Mouse (Mus musculus) ZHBTc4 (cell line): ENCODE data around the gene Copb1.
A peak's percentile ranks its signal among the peaks of the same experiment; 100 is the strongest.
"Not testable (repeated sequence)": the region's sequence is repeated elsewhere in the genome, so short reads cannot be mapped to it uniquely, and the experiment has no call there.

Experiments
- DNase-seq: peaks from one replicate; pipeline ENCODE4 v3.0.0-alpha.2; 2011; ENCODE audit warnings: low read depth, low spot score

Gene Copb1

DNA sequence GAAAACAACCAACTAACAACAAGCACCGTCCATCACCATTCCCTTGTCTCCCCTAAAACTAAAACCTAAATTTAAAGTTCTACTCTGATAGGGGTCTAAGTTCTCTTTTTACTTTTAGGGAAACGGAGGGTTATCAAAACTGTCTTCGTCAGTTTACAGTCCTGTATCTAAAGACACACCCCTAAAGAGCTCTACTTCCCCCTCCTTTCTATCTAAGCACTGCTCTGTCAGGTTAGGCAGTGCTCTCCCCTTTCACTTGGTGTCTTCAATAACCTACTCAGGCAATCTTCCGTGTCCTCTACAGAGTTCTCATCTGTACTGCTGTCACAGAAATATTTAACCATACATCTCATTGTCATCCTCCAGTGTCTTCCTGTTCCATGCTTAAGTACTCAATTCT is 34.1 kb downstream of the Copb1 start:
- no peak for DNase-seq

DNA sequence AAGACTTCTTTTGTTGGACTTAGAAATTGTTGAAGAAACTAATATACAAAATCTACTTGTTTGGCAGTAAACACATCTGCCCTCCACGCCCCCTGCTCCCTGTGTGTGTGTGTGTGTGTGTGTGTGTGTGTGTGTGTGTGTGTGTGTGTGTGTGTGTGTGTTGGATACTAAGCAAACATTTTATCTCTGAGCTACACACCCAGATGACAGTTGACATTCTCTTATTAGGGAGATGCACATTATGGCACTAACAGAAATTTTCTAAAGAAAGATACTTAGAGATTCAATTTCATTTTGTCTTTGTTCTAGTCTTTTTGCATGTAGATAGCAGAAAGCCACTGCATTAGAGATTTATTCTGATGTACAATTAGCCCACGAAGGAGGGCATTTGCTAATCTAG is 37.6 kb downstream of the Copb1 start:
- no peak for DNase-seq

- no peak for DNase-seq
Observed at GRCm38 (mm10) chr7:114214385-114214784, 40.1 kb downstream of the Copb1 start.

GRCm38 (mm10) chr7:114213537-114213936 is 41.0 kb downstream of the Copb1 start:
- peak; percentile 26 for DNase-seq

DNA sequence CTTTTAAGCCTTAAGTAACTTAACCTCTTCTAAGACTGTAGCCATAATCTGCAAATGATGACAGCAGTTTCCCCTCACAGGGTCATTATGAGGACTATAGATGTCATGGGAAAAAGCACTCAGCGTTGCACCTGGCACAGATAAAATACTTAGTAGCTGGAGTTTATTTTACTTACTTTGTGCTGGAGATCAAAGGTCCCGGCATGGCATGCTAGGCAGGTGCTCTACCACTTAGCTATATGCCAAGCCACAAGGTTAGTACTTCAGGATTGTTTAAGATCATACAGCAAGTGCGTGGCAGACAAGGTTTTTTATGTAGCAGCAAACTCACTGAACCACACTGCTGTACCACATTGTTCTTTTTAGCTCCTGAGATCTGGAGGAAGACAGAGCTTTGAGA is 43.9 kb downstream of the Copb1 start:
- no peak for DNase-seq

GRCm38 (mm10) chr7:114209841-114210240 is 44.7 kb downstream of the Copb1 start:
- no peak for DNase-seq

DNA sequence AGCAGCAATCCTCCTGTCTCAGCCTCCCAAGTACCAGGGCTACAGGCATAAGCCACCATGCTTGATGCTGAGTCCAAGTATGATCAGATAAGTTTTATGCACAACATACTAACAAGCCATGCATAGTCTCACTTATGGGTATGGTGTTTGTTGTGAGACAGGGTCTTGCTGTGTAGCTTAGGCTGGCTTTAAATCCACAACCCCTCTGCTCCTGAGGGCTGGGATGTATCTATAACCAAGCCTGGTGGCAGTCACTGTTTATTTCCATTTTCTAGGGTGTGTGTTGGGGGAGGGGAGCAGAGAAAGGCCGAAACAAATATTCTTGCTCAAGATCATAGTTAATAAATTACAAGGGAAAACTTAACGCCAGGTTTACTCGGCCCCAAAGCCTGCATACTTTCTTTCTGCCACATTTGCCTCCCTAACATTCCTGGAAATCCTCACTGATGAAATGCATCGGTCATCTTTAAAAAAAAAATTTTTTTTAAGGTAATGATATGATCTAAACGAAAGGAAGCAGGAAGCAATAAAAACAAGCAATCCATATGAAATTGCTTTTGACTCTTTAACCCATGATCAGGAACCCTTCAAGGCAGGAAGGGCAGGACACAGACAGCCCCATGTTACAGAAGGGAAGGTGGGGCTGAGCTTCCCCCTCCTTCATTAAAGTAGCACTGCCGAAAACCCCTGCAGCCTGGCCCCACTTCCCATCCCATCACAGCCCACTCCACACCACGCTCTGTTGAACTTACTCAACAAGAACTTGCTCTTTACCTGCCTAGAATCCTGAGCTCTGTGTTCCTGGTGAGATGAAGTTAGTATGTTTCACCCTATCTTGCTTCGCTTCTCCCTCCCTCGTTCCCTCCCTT is 50.8 kb downstream of the Copb1 start:
- DNase-seq, result no peak

DNA sequence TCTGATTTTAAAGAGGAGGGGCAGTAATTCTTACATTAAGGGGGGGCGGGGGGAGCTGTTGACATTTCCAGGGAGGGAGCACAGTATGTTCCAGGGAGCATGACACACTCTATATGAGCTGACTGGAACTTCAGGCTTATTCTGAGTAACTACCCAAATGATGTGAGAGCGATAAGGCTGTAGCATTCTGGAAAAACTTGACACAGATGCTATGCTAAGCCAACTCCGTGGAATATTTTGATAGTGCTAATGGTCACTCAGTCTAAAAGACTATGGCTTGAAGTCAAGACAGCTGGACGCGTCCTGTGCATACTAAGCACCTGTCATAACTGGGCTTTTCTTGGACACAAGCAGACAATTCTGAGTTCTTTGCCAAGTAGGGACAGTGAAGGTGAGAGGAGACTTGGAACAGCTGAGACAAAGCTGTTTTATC is 51.5 kb downstream of the Copb1 start:
- DNase-seq, result no peak

DNA sequence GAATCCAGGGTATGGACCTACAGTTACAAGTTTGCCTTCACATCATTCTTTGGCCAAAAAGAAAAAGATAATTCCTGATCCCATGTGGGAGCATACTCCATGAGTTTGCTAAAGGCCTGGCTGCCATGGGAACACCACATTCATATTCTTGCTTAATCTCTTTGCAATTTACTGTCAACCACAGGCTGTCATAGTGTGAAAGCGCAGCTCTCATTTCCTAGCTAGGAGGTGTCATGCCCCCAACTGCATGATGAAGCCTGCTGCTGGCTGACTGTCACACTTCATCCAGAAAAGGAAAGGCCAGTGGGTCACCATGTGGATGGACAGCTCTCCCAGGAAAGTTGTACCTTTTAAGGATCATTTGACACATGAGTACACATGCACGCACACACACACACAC is 53.9 kb downstream of the Copb1 start:
- DNase-seq, result no peak

GRCm38 (mm10) chr7:114199428-114200110 is 54.9 kb downstream of the Copb1 start:
- no peak for DNase-seq

DNA sequence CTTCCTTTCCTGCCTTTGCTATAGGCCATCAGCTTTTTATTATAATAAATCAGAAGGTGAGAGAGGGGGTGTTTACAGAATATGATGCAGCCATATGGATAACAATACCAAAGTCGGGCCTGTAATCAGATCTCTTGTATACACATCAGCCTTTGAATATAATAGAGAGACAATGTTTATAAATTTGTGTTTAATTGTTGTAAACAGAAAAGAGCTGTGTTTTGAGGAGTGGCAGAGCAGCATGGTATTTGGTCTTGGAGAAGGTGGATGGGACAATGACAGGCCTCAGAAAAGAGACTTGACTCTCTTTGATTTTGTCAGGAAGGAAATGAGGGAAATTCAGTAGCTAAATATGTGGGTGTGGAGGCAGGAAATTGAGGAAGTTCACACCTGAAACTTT is 56.3 kb downstream of the Copb1 start:
- DNase-seq, result no peak

- DNase-seq, result not testable (repeated sequence)
Observed at GRCm38 (mm10) chr7:114196588-114196987, 57.9 kb downstream of the Copb1 start.

GRCm38 (mm10) chr7:114194788-114195187 is 59.7 kb downstream of the Copb1 start:
- DNase-seq, result not testable (repeated sequence)

GRCm38 (mm10) chr7:114194224-114194623 is 60.3 kb downstream of the Copb1 start:
- no peak for DNase-seq

GRCm38 (mm10) chr7:114193284-114194067 is 61.0 kb downstream of the Copb1 start:
- no peak for DNase-seq

DNA sequence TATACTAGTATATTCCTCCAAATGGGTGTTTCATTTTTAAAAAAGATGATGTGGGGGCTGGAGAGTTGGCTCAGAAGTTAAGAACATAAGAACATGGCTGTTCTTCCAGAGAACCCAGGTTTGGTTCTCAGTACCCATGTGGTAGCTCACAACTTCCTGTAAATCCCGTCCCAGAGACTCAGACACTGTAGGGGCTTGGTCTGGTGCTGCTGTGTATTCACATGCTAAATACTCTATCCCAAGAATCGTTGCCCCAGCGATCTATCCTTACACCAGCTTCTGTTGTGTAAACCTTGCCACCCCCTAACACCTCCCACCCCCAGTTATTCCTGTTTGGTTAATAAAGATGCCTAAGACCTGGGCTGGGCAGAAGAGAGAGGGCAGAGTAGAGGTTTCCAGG is 61.9 kb downstream of the Copb1 start:
- DNase-seq, result peak; percentile 35

DNA sequence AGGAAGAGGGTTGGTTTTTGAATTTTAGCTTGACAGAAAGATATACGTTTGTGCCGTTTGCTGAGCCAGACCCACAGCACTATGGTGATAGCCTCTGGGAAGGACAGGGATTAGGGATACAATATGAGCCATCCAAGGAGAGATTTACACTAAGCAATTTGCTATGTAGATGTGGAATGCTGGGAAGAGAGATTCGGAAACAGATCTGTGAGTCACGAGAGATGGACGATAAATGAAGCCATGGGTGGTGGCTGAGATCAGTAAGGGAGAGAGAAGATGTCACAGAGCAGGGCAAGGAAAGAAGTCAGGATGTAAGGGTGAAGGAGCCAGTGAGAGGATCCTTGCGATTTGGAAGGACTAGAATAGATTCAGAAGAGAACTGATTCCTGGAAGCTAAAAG is 71.1 kb downstream of the Copb1 start:
- peak; percentile 11 for DNase-seq

- no peak for DNase-seq
Observed at GRCm38 (mm10) chr7:114182708-114183107, 71.8 kb downstream of the Copb1 start.

GRCm38 (mm10) chr7:114181391-114181790 is 73.1 kb downstream of the Copb1 start:
- DNase-seq, result no peak

DNA sequence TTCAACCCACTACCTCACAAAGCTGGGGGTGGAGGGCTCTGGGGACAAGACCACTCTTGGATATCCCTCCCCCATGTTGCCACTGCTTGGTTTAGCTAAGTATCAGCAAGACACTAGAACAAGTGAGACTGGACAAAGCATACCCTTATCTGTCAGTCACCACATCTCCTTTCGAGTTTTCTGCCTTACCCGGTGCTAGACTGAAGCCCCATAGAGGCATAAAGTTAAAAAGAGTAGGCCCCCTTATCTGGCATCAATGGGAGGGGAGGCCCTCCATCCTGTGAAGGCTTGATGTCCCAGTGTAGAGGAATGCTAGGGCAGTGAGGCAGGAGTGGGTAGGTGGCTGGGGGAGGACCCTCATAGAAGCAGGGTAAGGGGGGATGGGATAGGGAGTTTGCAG is 77.9 kb downstream of the Copb1 start:
- no peak for DNase-seq

DNA sequence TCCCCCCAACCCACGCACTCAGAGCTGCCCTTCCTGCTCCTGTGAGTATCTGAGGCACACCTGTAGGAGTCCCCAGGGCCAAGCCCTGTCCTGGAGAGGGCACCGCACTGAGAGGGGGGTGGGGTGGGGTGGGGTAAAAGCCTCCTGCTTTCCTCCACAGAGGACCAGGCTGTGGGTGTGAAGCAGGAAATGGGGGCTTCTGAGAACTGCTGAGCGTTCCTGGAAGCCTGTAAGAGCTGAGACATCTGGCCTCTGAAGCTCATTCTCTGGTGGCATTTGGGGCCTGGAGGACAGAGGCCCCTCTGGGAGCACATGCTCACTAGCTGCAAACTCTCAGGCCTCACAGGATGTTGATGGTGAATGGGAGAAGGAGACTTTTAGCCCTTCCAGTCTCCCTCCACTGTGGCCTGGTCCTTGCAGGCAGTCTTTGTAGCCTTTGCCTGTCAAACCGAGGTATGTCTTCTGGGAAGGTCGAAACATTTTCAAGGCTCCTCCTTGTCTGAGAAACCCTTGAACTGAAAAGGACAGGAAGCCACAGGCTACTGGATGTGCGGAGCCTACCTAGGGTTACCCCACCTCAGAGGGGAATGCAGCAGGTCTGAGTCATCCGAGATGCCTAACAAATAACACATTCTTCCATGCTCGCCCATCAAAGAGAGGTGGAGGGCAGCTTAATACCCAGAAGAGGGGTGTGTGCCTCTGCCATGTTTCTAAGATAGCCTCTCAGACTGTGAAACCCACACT is 83.0 kb downstream of the Copb1 start:
- peak; percentile 66 for DNase-seq
